Mouse (Mus musculus): ENCODE data around the gene Asap2.
A peak's percentile ranks its signal among the peaks of the same experiment; 100 is the strongest.

Gene Asap2

GRCm38 (mm10) chr12:21265946-21266783, 275.9 kb downstream of the Asap2 start:
- peak; percentile 96 for DNase-seq

GRCm38 (mm10) chr12:21266784-21267098, 276.5 kb downstream of the Asap2 start:
- no peak for DNase-seq

GRCm38 (mm10) chr12:21268083-21268616, 277.9 kb downstream of the Asap2 start:
- no peak for DNase-seq

DNA sequence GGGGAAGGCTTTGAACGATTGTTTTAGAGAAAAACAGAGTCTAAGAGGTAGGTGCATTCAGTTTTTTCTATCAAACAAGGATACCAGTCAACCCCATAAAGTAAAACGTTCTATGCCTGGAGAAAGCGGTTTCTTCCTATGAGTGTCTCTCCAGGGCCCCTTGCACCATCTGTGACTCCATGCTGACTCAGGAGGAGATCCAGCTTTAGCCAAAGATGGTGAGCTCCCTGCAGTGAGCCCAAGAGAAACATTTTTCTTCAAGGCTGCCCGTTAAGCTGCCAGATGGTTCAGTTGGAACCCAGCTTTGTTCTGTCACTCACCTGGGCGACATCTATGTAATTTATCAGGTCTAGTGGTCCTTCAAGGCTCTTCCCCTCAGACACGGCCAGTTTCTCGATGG, 284.2 kb downstream of the Asap2 start:
- DNase-seq: no peak

- no peak for DNase-seq
Observed at GRCm38 (mm10) chr12:21277352-21277864, 287.1 kb downstream of the Asap2 start.

GRCm38 (mm10) chr12:21284761-21285441, 294.6 kb downstream of the Asap2 start, which contains the start of gene Cpsf3:
Gene Cpsf3, plus strand, starts transcription at chr12:21285391.
- no peak for DNase-seq

- DNase-seq: no peak
Observed at GRCm38 (mm10) chr12:21285508-21286242, 295.4 kb downstream of the Asap2 start.

DNA sequence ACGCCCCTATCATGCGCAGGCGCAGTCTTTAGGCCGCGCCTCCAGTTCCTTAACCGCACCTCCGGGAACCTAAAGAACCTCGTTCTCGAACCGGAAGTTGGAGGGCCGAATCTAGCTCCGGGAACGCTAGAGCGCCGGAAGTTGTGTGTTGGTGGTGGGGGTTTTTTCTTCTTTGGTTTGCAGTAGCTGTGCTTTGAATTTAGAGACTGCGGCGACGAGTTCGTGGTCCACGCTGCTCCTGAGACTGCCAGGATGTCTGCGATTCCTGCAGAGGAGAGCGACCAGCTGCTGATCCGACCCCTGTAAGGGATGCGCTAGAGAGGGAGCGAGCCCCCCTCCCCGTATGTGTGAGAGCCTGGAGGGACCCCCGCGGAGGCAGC, 296.0 kb downstream of the Asap2 start, which contains the start of gene Itgb1bp1:
Gene Itgb1bp1, minus strand, starts transcription at position 42 of the 380 bp plus-strand sequence.
- DNase-seq: peak; percentile 100

DNA sequence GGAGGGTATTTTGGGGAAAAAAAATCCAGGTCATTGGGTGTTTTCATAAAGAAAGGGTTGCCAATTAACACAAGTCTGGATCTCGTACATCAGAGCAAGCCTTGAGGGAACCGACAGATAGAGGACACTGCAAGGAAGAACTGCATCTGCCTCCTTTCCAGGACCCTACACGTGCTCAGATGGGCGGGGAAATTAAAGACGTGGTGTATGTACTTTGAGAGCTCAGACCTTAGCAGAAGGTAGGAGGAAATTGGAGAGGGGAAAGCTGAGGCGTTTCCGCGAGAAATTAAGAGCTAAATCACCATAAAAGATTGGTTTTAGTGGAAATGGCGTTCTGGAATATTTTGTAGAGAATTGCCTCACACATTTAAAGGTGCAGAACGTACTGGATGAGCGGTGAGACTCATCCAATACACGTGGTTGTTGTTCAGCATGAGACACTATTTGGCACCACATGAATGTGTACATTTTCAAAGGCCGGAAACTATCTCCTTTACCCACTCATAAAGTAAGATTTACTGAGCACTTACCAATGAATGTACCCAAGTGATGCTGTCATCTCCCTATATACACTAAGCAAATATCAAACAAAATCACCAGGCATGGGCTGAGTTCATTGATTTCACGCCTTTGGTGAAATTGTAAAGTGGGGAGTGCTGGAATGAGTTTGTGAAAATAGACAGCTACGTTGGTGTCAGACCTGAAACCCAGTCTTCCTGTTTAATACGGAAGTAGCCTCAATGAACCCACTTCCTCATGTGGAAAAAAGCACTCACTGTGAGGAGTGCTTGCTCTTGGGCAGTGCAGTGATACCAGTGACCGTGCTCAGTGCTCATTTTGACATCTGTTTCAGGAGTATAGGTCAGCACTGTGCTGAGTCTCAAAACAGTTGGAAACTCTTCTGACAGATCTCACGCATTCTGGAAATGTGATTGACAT, 296.7 kb downstream of the Asap2 start:
- no peak for DNase-seq

- DNase-seq: no peak
Observed at GRCm38 (mm10) chr12:21288716-21289395, 298.6 kb downstream of the Asap2 start.

- no peak for DNase-seq
Observed at GRCm38 (mm10) chr12:21289651-21290050, 299.4 kb downstream of the Asap2 start.

GRCm38 (mm10) chr12:21298856-21299255, 308.6 kb downstream of the Asap2 start:
- peak; percentile 84 for DNase-seq

- peak; percentile 89 for DNase-seq
Observed at GRCm38 (mm10) chr12:21301324-21301723, 311.1 kb downstream of the Asap2 start.

DNA sequence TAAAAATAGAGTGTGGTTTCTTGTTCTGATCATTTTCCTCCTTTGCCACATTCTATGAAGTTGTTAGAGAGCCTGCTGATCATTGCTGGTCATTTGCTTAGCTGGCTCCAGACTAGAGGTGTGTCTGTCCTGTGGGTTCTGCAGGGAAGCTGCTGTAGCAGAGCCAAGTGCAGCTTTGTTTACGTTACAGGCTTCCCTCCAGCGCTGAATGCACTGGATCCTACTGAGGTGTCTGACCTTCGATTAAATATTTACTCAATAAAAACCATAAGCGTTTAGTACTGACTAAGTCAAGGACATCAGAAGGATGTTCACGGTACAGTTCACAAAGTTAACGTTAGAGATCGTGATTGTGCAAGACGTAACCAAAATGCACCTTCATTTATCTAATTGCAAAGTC, 311.7 kb downstream of the Asap2 start:
- DNase-seq: no peak

DNA sequence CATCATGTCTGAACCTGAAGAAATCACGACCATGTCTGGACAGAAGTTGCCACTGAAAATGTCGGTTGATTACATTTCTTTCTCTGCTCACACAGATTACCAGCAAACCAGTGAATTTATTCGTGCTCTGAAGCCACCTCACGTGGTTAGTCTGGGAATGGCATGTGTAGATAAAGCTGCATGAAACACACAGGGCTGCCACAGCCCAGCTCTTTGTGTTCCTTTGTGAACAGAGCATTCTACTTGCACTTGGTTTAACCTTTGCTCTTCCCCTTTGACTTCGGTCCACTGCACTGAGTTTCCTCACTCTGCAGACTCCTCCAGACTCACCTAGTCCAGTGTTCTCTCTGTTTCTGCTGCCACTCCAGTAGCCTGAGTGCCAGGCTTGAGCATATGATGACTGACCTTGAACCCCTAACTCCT, 312.1 kb downstream of the Asap2 start:
- peak; percentile 80 for DNase-seq

- DNase-seq: no peak
Observed at GRCm38 (mm10) chr12:21305741-21306140, 315.5 kb downstream of the Asap2 start.

- no peak for DNase-seq
Observed at GRCm38 (mm10) chr12:21306721-21307120, 316.5 kb downstream of the Asap2 start.

- no peak for DNase-seq
Observed at GRCm38 (mm10) chr12:21312201-21312600, 321.9 kb downstream of the Asap2 start.

DNA sequence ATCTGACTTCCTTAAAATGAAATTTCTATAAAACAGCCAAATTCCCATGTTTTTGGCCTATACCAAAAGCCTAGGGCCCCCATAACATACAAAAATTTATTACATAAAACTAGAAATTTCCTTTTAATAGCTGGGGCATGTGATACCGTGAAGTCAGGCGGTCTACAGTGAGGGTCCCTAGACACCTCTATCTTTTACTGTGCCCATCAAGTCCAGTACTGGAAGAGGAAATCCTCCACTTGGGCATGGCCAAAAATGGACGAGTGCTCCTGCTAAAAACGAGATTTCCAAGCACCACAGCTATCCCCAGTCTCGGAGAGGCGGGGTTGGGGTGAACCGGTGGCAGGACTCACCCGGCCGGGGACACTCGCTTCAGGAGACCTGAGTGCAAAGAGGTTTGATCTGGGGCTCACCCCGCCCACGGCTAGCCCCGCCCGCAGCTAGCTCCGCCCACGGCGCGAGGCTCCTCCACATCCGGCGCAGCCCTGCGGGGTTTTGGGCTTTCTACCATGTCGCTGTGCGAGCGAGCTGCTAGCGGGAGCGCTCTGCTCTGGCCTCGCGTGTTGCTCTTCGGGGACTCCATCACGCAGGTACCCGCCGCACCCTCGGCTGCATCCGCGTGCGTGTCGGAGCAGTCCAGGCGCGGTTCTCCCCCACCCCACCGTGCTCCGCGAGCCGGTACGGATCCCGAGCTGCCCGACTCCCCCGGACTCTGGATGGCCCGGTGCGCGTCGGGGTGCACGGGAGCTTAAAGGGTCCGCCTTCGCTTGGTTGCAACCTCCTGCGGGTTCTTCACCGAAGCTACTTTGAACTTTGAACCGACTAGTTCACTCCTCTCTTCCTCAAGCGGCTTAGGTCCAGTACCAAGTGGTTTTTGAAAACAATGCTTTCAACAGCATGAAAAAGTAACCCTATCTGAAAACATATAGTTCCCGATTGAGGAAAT, 325.9 kb downstream of the Asap2 start, which contains the start of gene Iah1:
Gene Iah1, plus strand, starts transcription at position 467 of the 946 bp plus-strand sequence.
- peak; percentile 99 for DNase-seq

GRCm38 (mm10) chr12:21316869-21317265, 326.6 kb downstream of the Asap2 start:
- peak; percentile 92 for DNase-seq

Data from heart, adult 11 months (tissue).